Comparison of ENCODE assay signal across 12 mouse cellular contexts in genomic region chr14:34776719-34777385, GRCm38 (mm10). TPM values are rescaled to one million over a fixed set of nuclear protein-coding genes. Genes with fewer than 3 reads are reported as not detected.
"Had no signal": no experiment of that assay in that cellular context is flagged by ENCODE, and none has a peak within 500 bp of the region (broad histone marks: within the 10 kb centered on the region; RNA-seq: fewer than 3 reads in every experiment).

No protein-coding gene starts in this region.

- DNase-seq: kidney, postnatal 10 days; kidney, postnatal 4 days; liver; liver, embryonic 13.5 days; right cerebral cortex, postnatal 14 days; thymus, postnatal 36 days had no signal

- H3K36me3 ChIP-seq: limb, embryonic 12.5 days; liver, embryonic 13.5 days; lung, embryonic 15.5 days; midbrain, embryonic 12.5 days had no signal

- H3K9ac ChIP-seq: limb, embryonic 12.5 days; liver, embryonic 13.5 days; liver, postnatal 0 days; lung, embryonic 15.5 days; midbrain, embryonic 12.5 days had no signal

- H3K4me3 ChIP-seq: left cerebral cortex, adult 2 months; limb, embryonic 12.5 days; liver, embryonic 13.5 days; lung, embryonic 15.5 days; midbrain, embryonic 12.5 days had no signal

- H3K9me3 ChIP-seq: liver, embryonic 13.5 days; lung, embryonic 15.5 days; midbrain, embryonic 12.5 days had no signal

- H3K4me2 ChIP-seq: limb, embryonic 12.5 days; liver, embryonic 13.5 days; lung, embryonic 15.5 days; midbrain, embryonic 12.5 days had no signal

- H3K27me3 ChIP-seq: liver, embryonic 13.5 days had no signal

- H3K4me1 ChIP-seq: lung, embryonic 15.5 days; midbrain, embryonic 12.5 days had no signal

- H3K27ac ChIP-seq: left cerebral cortex, adult 2 months; limb, embryonic 12.5 days; liver, embryonic 13.5 days; lung, embryonic 15.5 days; midbrain, embryonic 12.5 days had no signal

RNA-seq across cellular contexts. Expression of gene Grid1, which starts 43.1 kb away (rescaled TPM):
- total RNA-seq: megakaryocyte-erythroid progenitor cell, adult 5-6 weeks had no signal
- polyA plus RNA-seq: liver, postnatal 0 days had no signal
